Mouse (Mus musculus): ENCODE data around the gene Elp4. TPM values are rescaled to one million over a fixed set of nuclear protein-coding genes. Genes with fewer than 3 reads are reported as not detected.

Gene Elp4
- total and polyA plus RNA-seq, 3 experiments, result 15.8 to 16.0 TPM; not detected in 1

DNA sequence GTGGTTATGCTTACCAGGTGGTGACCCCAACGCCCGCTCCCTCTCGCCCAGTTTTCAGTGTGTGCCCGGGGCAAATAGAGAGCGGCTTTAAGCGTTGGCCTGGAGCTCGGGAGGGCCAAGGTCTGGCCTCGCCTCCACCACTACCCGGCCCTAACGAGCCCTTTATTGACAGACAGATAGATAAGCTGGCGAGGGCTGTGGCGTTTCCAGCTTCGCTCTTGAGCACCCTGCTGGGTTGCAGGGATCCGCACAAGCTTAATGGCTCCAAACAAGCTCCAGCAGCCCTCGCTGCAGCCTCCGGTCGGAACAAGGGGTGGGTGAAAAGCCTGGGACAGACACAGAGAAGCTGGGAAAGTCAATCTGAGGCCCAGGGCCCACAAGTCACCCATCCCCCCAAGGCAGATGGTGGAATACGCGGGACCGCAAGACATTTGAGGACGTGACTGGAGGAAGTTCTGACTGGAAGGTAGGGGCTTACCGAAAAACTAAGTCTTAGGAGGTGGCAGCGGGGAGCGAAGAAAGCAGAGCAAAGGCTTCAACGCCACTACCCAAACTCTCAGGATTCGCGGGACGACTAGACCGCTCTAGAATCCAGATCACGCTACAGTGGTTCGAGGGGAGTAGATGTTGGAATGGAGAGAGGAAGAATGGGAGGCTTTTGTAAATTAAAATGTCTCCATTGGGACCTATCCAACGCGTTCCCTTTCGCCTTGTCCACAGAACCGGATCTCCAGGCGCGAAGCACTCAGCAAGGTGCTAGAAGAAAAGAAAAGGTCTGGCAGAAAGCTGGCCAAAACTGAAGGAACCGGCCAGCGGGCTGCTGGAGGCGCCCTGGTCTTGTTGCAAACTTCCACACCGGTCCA lies 237.4 kb downstream of the Elp4 start:
- TF ChIP-seq EP300 (IDR thresholded peaks at IDR 0.05; ENCODE audit: low read depth in 1 of 2, low read length in 2 of 2), result no peak
- TF ChIP-seq E2F4 (IDR thresholded peaks at IDR 0.05; ENCODE audit: borderline replicate concordance, low read depth, low read length), result no peak
- TF ChIP-seq SMC3 (IDR thresholded peaks at IDR 0.05; ENCODE audit: low read depth, low read length), result no peak
- TF ChIP-seq ELF1 (IDR thresholded peaks at IDR 0.05; ENCODE audit: low read depth, low read length), result no peak
- no peak for TF ChIP-seq KAT2A (conservative IDR thresholded peaks at IDR 0.05; ENCODE audit: low read depth, low read length)
- no peak for TF ChIP-seq GATA1 (IDR thresholded peaks at IDR 0.05; ENCODE audit: low read depth, low read length)
- no peak for TF ChIP-seq MAX (IDR thresholded peaks at IDR 0.05; ENCODE audit: low read length)
- TF ChIP-seq RCOR1 (IDR thresholded peaks at IDR 0.05; ENCODE audit: low read depth, low read length), result no peak
- no peak for TF ChIP-seq MYB (IDR thresholded peaks at IDR 0.05; ENCODE audit: low read depth, low read length)
- no peak for TF ChIP-seq HCFC1 (IDR thresholded peaks at IDR 0.05; ENCODE audit: low read depth, low read length)
- no peak for TF ChIP-seq CHD2 (IDR thresholded peaks at IDR 0.05; ENCODE audit: low read length)
- no peak for TF ChIP-seq ZKSCAN1 (IDR thresholded peaks at IDR 0.05; ENCODE audit: low read depth, low read length)
- TF ChIP-seq USF1 (IDR thresholded peaks at IDR 0.05; ENCODE audit: low read depth, low read length), result no peak
- TF ChIP-seq ZNF384 (IDR thresholded peaks at IDR 0.05; ENCODE audit: low read depth, low read length), result no peak
- no peak for TF ChIP-seq GABPA (IDR thresholded peaks at IDR 0.05; ENCODE audit: low read depth, low read length)
- no peak for TF ChIP-seq SIN3A (IDR thresholded peaks at IDR 0.05; ENCODE audit: low read length)
- TF ChIP-seq CHD1 (IDR thresholded peaks at IDR 0.05; ENCODE audit: low read depth, low read length), result no peak
- TF ChIP-seq ZC3H11A (IDR thresholded peaks at IDR 0.05; ENCODE audit: low read depth, low read length), result no peak
- TF ChIP-seq RAD21 (IDR thresholded peaks at IDR 0.05; ENCODE audit: low read depth, low read length), result no peak
- no peak for TF ChIP-seq POLR2AphosphoS2 (IDR thresholded peaks at IDR 0.05; ENCODE audit: low read length)
- Histone ChIP-seq H3K9me3 (replicated peaks; ENCODE audit: insufficient read depth, low read length) (no peaks in the 10 kb centered on the region), H3K4me1 (ENCODE audit: control insufficient read depth in 1 of 2, insufficient read depth in 2 of 2, low read length in 2 of 2) (no peaks in the 10 kb centered on the region), H3K79me2 (ENCODE audit: control insufficient read depth, insufficient read depth, low read length, poor library complexity) (no peaks in the 10 kb centered on the region), H3K4me3 (ENCODE audit: control insufficient read depth in 1 of 2, insufficient read depth in 1 of 2, low read depth in 2 of 2, low read length in 2 of 2) (no peak overlapping the region), H3K27me3 (ENCODE audit: control insufficient read depth in 1 of 2, insufficient read depth in 2 of 2, low read length in 2 of 2) (no peaks in the 10 kb centered on the region; a peak in 2 of 4 replicates), H3K27ac (ENCODE audit: control insufficient read depth, low read depth, low read length) (no peak overlapping the region), H3K9ac (ENCODE audit: control insufficient read depth, low read depth, low read length, poor library complexity, severe bottlenecking) (no peak overlapping the region), H3K36me3 (ENCODE audit: control insufficient read depth in 1 of 2, insufficient read depth in 2 of 2, low read length in 2 of 2) (no peaks in the 10 kb centered on the region)
- no peak for DNase-seq (ENCODE audit: low read depth, low spot score)

DNA sequence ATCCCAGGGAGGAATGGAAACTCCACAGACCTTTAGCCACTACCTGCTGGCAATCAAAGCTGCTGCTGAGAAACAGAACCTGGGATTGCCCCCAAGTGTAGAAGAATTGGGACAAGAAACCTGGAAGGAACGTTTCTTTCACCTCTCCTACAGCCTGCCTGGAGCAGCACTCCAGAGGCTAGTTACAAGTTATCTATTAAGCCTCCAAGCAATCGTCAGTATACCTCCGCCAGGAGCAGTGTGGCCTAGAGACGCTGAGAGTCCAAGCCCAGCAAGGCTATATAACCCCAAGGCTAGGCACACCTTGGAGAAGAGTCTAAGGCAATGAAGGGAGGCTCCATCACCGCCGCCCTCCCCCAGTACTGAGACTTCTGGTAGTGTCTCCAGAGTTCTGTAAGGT lies 238.0 kb downstream of the Elp4 start:
- Histone ChIP-seq H3K27me3 (ENCODE audit: control insufficient read depth in 1 of 2, insufficient read depth in 2 of 2, low read length in 2 of 2) (no peaks in the 10 kb centered on the region; a peak in 2 of 4 replicates), H3K9ac (ENCODE audit: control insufficient read depth, low read depth, low read length, poor library complexity, severe bottlenecking) (no peak overlapping the region), H3K4me3 (ENCODE audit: control insufficient read depth in 1 of 2, insufficient read depth in 1 of 2, low read depth in 2 of 2, low read length in 2 of 2) (no peak overlapping the region), H3K79me2 (ENCODE audit: control insufficient read depth, insufficient read depth, low read length, poor library complexity) (no peaks in the 10 kb centered on the region), H3K36me3 (ENCODE audit: control insufficient read depth in 1 of 2, insufficient read depth in 2 of 2, low read length in 2 of 2) (no peaks in the 10 kb centered on the region), H3K4me1 (ENCODE audit: control insufficient read depth in 1 of 2, insufficient read depth in 2 of 2, low read length in 2 of 2) (no peaks in the 10 kb centered on the region), H3K27ac (ENCODE audit: control insufficient read depth, low read depth, low read length) (no peak overlapping the region), H3K9me3 (replicated peaks; ENCODE audit: insufficient read depth, low read length) (no peaks in the 10 kb centered on the region)
- DNase-seq (ENCODE audit: low read depth, low spot score), result no peak
- TF ChIP-seq ELF1 (IDR thresholded peaks at IDR 0.05; ENCODE audit: low read depth, low read length) (no peak), KAT2A (conservative IDR thresholded peaks at IDR 0.05; ENCODE audit: low read depth, low read length) (no peak), TCF12 (IDR thresholded peaks at IDR 0.05; ENCODE audit: low read depth, low read length) (no peak), POLR2AphosphoS5 (IDR thresholded peaks at IDR 0.05; ENCODE audit: borderline replicate concordance, low read depth, low read length) (no peak), UBTF (IDR thresholded peaks at IDR 0.05; ENCODE audit: borderline replicate concordance, insufficient read depth, low read depth, low read length) (no peak), ZC3H11A (IDR thresholded peaks at IDR 0.05; ENCODE audit: low read depth, low read length) (no peak), RCOR1 (IDR thresholded peaks at IDR 0.05; ENCODE audit: low read depth, low read length) (no peak), ETS1 (IDR thresholded peaks at IDR 0.05; ENCODE audit: low read depth, low read length) (no peak), MYC (IDR thresholded peaks at IDR 0.05; ENCODE audit: low read depth, low read length) (no peak), MYB (IDR thresholded peaks at IDR 0.05; ENCODE audit: low read depth, low read length) (no peak), MXI1 (IDR thresholded peaks at IDR 0.05; ENCODE audit: low read depth, low read length) (no peak), CTCF (IDR thresholded peaks at IDR 0.05 in 2 of 3, conservative IDR thresholded peaks at IDR 0.05 in 1 of 3; ENCODE audit: control insufficient read depth in 1 of 3, insufficient read depth in 1 of 3, low read depth in 2 of 3, low read length in 3 of 3, poor library complexity in 1 of 3, severe bottlenecking in 1 of 3) (no peak), HCFC1 (IDR thresholded peaks at IDR 0.05; ENCODE audit: low read depth, low read length) (no peak), MAFK (IDR thresholded peaks at IDR 0.05; ENCODE audit: borderline replicate concordance, low read depth, low read length) (no peak)

Data from MEL (cell line).